8 mouse cellular contexts compared by ENCODE assay signal in genomic region chr4:91374571-91375371, GRCm38 (mm10). TPM values are rescaled to one million over a fixed set of nuclear protein-coding genes. Genes with fewer than 3 reads are reported as not detected.
DNase-seq lines count a peak whose midpoint lies in the region; ATAC-seq and TF ChIP-seq lines count a peak whose summit lies in the region.

No protein-coding gene starts in this region.

- peak overlapping the region; percentile 64 for H3K4me2 ChIP-seq in liver, embryonic 11.5 days

- WGBS in liver, embryonic 11.5 days: 2% methylated on average over 42 of the region's 46 CpGs
- WGBS in olfactory bulb, adult 2 months: under 1% methylated on average over 46 of the region's 46 CpGs

- peak overlapping the region; percentile 78 for H3K4me3 ChIP-seq in E14TG2a.4 (replicated peaks; ENCODE audit: low read length)
- peak overlapping the region; percentile 46 for H3K4me3 ChIP-seq in liver, embryonic 11.5 days (ENCODE audit: low read depth, low read length)
- H3K4me3 ChIP-seq in olfactory bulb, adult 2 months (ENCODE audit: insufficient read depth, low read depth, low read length): peak overlapping the region; percentile 51

- no peaks in the 10 kb centered on the region for H3K36me3 ChIP-seq in E14TG2a.4 (ENCODE audit: insufficient read depth, low read length)
- H3K36me3 ChIP-seq in liver, embryonic 11.5 days (ENCODE audit: control insufficient read depth, insufficient read depth, low read length): no peaks in the 10 kb centered on the region

- no peak for TF ChIP-seq CTCF in E14TG2a.4 (conservative IDR thresholded peaks at IDR 0.05; ENCODE audit: low read length)
- TF ChIP-seq CTCF in olfactory bulb, adult 2 months (IDR thresholded peaks at IDR 0.05; ENCODE audit: insufficient read depth, low read depth, low read length): no peak

- H3K27ac ChIP-seq in liver, embryonic 11.5 days (ENCODE audit: low read depth, low read length): no peak overlapping the region
- no peak overlapping the region; the same call in 1 of the 2 replicates for H3K27ac ChIP-seq in olfactory bulb, adult 2 months (ENCODE audit: insufficient read depth, low read depth, low read length)

- intact Hi-C loops in heart, postnatal 14 days (cut with DNase I): loop anchor here (10.0 kb wide), 1 partner anchor 290 kb away; no protein-coding TSS in a partner anchor

- H3K9ac ChIP-seq in liver, embryonic 11.5 days (ENCODE audit: low read depth, low read length): no peak overlapping the region

- DNase-seq in cerebellum, adult 11 months: peak; percentile 31
- DNase-seq in cerebellum, postnatal 36 days: peak; percentile 47
- DNase-seq in heart, postnatal 14 days: peak; percentile 23 to 48
- DNase-seq in liver, embryonic 11.5 days (ENCODE audit: low spot score): peak; percentile 53
- DNase-seq in spleen, postnatal 36 days (ENCODE audit: low spot score in 2 of 2): no peak

- H3K9me3 ChIP-seq in E14TG2a.4 (ENCODE audit: low read length): no peaks in the 10 kb centered on the region
- H3K9me3 ChIP-seq in liver, embryonic 11.5 days (ENCODE audit: control insufficient read depth, low read length): no peaks in the 10 kb centered on the region

- peaks cover 36% of the 10 kb centered on the region for H3K27me3 ChIP-seq in E14TG2a.4 (ENCODE audit: insufficient read depth, low read length)
- H3K27me3 ChIP-seq in liver, embryonic 11.5 days (replicated peaks; ENCODE audit: control insufficient read depth, insufficient read depth, low read length): peaks cover 58% of the 10 kb centered on the region

- H3K4me1 ChIP-seq in E14TG2a.4 (replicated peaks; ENCODE audit: low read depth, low read length): peaks cover 64% of the 10 kb centered on the region
- H3K4me1 ChIP-seq in liver, embryonic 11.5 days (replicated peaks; ENCODE audit: control insufficient read depth, insufficient read depth, low read length): peaks cover 8% of the 10 kb centered on the region
- H3K4me1 ChIP-seq in olfactory bulb, adult 2 months (ENCODE audit: control insufficient read depth, insufficient read depth, low read length): peaks cover 24% of the 10 kb centered on the region

- ATAC-seq in cerebellum, adult (ENCODE audit: insufficient number of reproducible peaks, low FRiP score, low TSS enrichment): no peak
- ATAC-seq in liver, embryonic 11.5 days (replicated peaks; ENCODE audit: low FRiP score): no peak

- TF ChIP-seq POLR2A in olfactory bulb, adult 2 months (IDR thresholded peaks at IDR 0.05; ENCODE audit: insufficient read depth, low read depth, low read length): no peak

RNA-seq across cellular contexts. Expression of gene Elavl2, which starts 25.8 kb away (rescaled TPM):
- 1 to 10 TPM; 1.1 to 1.6 TPM for total RNA-seq in heart, postnatal 14 days (2021)
- polyA plus RNA-seq in liver, embryonic 11.5 days (2014; fragmentation: Nextera tagmentation; extraction: Ambion mirVana): 2.1 and 2.4 TPM in 2 replicates
- polyA plus RNA-seq in olfactory bulb, adult 2 months (2012; ENCODE audit: insufficient read depth, insufficient read length, low replicate concordance, missing spikeins): not detected in 2 replicates

Comparison
In these comparisons a context has a peak if more than half of its experiments do, and no peak if none do; other contexts are left out.
1. DNase-seq: peak in cerebellum, adult 11 months (single experiment), cerebellum, postnatal 36 days (2 of 2), heart, postnatal 14 days (2 of 2) and liver, embryonic 11.5 days (single experiment); none in spleen, postnatal 36 days (0 of 2).
2. Peak in every context shown above with its lines, with median percentiles within 50 percentile points of each other: H3K4me3 ChIP-seq.